Mouse (Mus musculus) layer of hippocampus, adult 18-20 months (tissue): Measurements from ENCODE around the gene Tuba1c. TPM values are rescaled to one million over a fixed set of nuclear protein-coding genes. Genes with fewer than 3 reads are reported as not detected.
"Not testable (repeated sequence)": the region's sequence is repeated elsewhere in the genome, so short reads cannot be mapped to it uniquely, and the experiment has no call there.

Experiments used
- DNase-seq, 2 experiments: peaks; one replicate each; pipeline ENCODE4 v3.0.0; 2022; ENCODE audit warnings: low spot score in 2 of 2
- total RNA-seq, 2 experiments: library from RNA; stranded (reverse); gene quantifications; 2 replicates each; pipeline ENCODE4 v1.2.3; 2021

Tuba1c gene
- total RNA-seq, 2 experiments from 2014 or later: 48.9 to 55.6 TPM

- DNase-seq: no peak
Observed at GRCm38 (mm10) chr15:99055040-99055439, 25.3 kb downstream of the Tuba1c start, which contains the start of gene Prph. TSS of gene Prph (plus strand) at chr15:99055174.

GRCm38 (mm10) chr15:99055511-99055961 lies 25.8 kb downstream of the Tuba1c start:
- DNase-seq: no peak

DNA sequence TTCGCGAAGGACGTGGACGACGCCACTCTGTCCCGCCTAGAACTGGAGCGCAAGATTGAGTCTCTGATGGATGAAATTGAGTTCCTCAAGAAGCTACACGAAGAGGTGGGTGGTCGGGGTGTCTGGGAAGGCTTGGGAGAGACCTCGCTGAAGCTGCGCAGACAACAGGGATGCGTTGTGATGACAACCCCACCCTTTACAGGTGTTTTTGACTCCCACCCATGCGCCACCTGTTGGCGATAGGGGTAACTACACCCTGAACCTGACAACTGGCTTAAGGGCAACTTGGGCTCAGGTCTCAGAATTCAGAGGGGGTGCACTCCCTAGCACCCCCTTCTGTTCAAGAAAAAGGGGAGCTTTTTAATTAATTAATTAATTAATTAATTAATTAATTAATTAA lies 26.6 kb downstream of the Tuba1c start:
- no peak for DNase-seq

GRCm38 (mm10) chr15:99065557-99066165 lies 36.0 kb downstream of the Tuba1c start:
- DNase-seq: no peak

DNA sequence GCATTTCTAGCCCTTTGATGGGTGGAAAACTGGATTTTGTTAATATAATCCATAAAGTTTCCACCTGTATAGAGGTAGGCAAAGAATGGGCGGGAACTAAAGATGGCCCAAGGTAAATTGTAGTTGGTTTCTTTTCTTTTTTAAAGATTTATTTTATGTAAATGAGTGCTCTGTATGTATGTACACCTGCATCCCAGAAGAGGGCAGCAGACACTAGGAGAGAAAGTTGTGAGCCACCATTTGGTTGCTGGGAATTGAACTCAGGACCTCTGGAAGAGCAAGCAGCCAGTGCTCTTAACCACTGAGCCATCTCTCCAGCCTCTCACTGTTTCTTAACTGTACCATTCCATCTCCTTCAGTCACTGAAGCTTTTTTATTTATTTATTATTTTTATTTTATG lies 42.3 kb downstream of the Tuba1c start:
- no peak for DNase-seq

DNA sequence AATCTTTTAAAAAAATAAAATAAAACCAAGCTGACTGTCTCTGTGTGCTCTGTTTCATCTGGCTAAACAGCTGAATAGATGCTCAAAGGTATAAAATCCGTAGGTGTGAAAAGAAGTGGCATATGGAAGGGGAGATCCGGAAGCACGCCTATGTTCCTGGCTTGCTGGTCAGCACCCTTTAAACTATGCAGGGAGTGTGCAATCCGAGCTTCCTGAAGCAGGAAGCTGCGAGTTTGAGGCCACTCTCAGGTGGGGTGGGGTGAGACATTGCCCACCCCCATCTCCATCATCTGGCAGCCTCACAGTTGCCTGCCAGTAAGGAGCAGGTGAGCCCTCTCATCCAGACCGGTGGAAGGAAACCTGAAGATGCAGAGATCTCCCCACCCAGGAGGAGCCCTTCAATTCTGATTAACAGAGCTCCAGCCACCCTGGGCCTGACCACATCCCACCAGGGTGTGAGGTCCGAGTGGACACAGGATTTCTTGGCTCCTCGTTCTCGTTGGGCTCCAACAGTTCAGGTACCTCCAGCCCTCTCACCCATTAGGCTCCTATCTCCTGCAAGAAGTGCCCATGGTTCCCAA lies 44.4 kb downstream of the Tuba1c start, which contains the start of gene Troap:
Troap (plus strand) TSS at position 557 of the 581 bp plus-strand sequence.
- DNase-seq: no peak

- peak; percentile 95 to 99 for DNase-seq
Observed at GRCm38 (mm10) chr15:99074600-99075333, 45.1 kb downstream of the Tuba1c start.

DNA sequence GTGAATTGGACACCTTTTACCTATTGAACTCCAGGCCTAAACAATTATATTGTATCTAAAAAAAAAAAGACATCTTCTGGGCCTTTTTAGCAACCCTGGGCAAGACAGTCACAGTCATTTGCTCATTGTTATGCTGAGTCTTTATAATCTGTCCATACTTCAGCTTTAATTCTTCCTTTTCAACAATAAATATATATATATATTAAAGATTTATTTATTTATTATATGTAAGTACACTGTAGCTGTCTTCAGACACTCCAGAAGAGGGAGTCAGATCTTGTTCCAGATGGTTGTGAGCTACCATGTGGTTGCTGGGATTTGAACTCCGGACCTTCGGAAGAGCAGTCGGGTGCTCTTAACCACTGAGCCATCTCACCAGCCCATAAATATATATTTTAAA lies 46.3 kb downstream of the Tuba1c start:
- DNase-seq: not testable (repeated sequence)

- DNase-seq: no peak
Observed at GRCm38 (mm10) chr15:99078181-99078910, 48.7 kb downstream of the Tuba1c start.

- no peak for DNase-seq
Observed at GRCm38 (mm10) chr15:99079804-99080203, 50.1 kb downstream of the Tuba1c start.

DNA sequence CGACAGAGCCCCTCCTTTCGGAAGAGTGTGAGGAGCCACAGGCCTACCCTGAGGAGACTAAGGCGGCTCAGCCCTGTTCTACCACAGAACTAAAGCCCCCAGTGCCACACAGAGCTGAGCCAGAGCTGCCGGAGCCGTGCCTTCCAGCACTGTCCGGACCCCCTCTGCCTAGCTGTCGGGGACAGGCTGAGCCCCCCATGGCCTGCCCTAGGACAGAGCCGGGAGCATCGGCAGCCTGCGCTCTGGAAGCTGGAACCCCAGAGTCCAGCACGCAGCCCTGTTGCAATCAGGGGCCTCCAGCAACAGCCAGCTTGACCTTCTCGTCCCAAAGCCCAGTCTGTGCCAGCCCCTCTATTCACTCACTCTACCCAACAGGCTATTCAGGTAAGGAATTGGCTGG lies 52.6 kb downstream of the Tuba1c start:
- no peak for DNase-seq

GRCm38 (mm10) chr15:99082840-99083239 lies 53.1 kb downstream of the Tuba1c start:
- no peak for DNase-seq

DNA sequence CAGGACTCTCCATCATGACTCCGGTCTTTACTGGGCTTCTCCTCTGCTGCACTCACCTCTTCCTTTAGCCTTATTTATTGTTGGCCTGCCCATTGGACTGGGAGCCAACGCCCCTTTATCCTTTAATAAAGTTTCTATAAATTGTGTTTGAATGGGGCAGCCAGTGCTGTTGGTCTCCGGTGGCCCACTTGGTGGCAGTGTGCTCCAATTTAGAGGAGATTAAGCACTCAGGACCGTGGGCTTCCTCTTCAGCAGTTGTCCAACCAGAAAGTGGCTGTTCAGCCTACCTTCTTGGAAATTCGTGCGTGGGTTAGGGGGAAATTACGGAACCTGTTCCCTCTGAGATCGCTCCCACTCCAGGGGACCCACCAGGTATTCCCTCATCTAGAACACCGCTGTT lies 53.6 kb downstream of the Tuba1c start:
- DNase-seq: peak in 1 of 2 experiments; percentile 67

DNA sequence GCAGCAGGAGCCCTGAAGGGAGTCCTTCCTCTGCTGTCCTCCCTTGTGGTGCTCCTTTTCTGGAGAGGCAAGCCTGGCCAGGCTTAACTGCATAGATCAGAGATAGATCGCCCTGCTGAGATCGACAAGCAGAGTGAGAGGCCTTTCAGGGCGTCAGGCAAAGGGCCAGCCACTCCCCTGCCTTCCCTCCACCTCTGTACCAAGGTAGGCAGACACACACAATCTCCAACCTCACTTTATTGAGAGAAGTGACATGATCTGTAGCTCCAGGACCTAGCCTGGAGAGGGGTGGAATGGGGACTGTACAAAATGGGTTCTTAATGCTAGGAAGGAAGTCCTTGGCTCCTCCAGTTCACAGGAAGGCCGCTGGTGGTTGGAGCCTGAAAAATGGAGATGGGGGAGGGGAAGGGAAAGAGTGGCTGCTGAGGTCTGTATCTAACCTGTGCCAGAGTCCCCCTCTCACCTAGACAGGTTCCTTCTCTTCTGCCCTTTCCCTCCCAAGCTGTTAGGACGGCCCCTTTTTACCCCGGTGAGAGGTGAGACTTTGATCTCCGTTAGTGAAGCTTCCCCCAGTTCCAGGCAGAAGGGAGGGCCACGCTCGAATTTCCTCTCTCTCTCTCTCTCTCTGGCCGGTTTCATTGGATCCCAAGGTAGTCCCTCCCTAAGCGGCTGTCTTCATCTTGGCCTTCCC lies 54.3 kb downstream of the Tuba1c start:
- DNase-seq: no peak

DNA sequence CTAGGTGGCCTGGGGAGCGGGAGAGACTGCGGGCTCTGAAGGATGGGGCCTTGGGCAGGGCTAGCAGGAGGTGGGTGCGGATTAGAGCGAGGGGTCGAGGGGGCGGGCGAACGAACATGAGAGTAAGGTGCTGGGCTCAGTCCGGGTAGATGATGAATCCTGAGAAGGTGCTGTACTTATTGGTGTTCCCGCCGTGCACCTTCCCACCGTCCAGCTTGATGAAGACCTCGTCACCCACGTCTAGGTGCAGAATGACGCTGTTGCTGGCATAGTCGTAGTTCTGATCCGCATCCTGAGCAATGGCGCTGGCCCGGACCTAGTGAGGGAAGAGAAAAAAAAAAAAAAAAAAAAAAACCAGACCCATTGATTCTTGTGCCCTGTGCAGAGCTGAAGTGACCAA lies 54.9 kb downstream of the Tuba1c start:
- no peak for DNase-seq

DNA sequence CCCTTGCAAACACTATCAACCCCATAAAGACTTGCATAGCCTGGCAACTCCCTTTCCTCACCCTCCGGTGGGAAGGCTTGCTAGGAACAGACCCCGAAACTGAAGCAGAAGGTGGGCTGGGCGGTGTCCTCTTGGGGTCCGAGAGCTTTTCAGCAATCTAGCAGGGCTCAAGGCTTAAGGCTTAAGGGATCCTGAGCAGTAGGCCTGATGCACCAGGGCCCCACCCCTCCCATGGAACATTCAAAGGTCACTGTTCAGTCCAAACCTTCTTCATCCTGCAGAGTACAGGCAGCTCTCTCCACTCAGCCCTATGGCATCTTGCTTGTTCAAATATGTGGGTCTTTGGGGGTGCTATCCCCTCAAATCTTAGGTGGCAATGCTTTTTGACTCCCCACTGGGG lies 56.3 kb downstream of the Tuba1c start:
- no peak for DNase-seq

GRCm38 (mm10) chr15:99087253-99088075 lies 57.8 kb downstream of the Tuba1c start, which contains the start of gene C1ql4:
TSS of gene C1ql4 (minus strand) at chr15:99087817.
- DNase-seq: no peak
